Mouse (Mus musculus): ENCODE measurements around the gene Rcor1. TPM values are rescaled to one million over a fixed set of nuclear protein-coding genes. Genes with fewer than 3 reads are reported as not detected.

The Rcor1 gene
- polyA plus RNA-seq, 1 experiment from 2014 or later, result 4.5 TPM

DNA sequence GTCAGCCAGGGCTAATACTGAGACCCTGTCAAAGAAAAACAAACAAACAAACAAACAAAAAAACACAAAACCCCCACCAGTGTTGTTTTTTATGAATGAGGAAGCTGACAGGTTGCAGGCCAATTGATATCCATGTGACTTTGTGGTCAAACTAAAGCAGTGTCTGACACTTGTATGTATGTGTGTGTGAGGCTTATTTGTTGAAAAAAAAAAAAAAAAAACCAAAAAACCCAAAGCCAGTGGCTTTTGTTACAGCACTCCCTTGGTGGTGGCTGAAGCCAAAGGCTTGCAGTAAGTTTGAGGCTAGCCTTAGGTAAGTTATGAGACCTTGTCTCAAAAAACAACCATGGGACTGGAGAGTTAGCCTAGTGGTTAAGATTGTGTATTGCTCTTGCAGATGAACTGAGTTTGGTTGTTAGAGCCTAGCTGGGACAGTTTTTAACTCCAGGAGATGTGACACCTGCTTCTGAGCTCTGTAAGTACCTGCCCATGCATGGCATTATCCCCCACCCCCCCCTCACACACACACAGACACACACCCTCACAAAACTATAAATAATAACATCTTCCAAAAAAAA is 2.9 kb upstream of the Rcor1 start:
- no peak overlapping the region for H3K9ac ChIP-seq (ENCODE audit: low read depth, low read length)
- peaks cover 12% of the 10 kb centered on the region for H3K4me1 ChIP-seq (ENCODE audit: control insufficient read depth, insufficient read depth, low read depth, low read length)
- no peak overlapping the region for H3K27ac ChIP-seq (ENCODE audit: low read depth, low read length)
- no peak for ATAC-seq
- no peaks in the 10 kb centered on the region for H3K9me3 ChIP-seq (ENCODE audit: control insufficient read depth, low read length)
- H3K27me3 ChIP-seq (replicated peaks; ENCODE audit: control insufficient read depth, insufficient read depth, low read length), result no peaks in the 10 kb centered on the region
- no peak overlapping the region for H3K4me2 ChIP-seq (ENCODE audit: low read length)
- H3K4me3 ChIP-seq (ENCODE audit: low read length), result no peak overlapping the region
- H3K36me3 ChIP-seq (ENCODE audit: control insufficient read depth, insufficient read depth, low read length), result no peaks in the 10 kb centered on the region

DNA sequence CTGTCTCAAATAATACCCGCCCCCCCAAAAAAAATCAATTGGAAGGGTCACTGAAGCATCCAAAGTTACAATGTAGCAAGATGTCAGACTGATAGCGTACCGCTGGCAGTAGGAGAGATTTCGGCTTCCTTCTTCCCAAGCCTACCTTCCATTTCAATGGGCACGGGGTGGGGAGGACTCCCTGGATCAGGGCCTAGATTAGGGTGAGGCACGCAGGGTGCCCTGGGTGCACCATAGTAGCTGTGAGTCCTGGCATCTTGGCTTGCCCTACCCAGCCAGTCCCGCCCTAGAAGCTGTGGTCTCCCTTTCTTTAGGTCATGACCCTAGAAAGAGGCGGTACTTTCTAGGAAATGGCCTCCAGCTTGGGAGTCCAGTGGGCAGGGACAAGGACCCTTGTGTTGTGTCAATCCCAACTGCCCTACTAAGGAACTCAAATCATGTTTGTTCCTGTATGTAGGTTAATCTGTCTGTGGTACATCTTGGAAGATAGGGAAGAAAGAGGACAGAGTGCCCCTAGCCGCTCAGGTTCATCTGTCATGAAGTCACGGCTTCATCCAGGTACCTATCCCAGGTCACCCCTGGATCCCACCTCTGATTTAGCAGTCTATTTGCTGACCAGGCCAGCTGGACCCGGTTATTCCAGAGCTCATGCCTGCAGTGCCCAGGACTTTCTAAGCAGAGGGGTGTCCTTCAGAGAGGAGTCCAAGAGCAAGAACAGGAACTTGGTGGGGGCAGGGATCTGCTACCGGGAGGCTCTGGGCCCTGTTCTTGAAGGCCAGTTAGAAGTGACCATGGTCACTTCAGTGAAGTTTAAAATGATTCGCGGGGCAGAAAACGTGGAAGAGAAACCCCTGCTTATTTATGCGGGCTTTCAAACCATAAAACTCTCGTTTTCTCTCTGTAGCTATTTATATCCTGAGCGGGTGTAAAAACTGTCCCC is 1.6 kb upstream of the Rcor1 start:
- Histone ChIP-seq H3K36me3 (ENCODE audit: control insufficient read depth, insufficient read depth, low read length) (no peaks in the 10 kb centered on the region), H3K4me1 (ENCODE audit: control insufficient read depth, insufficient read depth, low read depth, low read length) (peaks cover 15% of the 10 kb centered on the region), H3K9ac (ENCODE audit: low read depth, low read length) (peak overlapping the region; percentile 87), H3K27ac (ENCODE audit: low read depth, low read length) (peak overlapping the region; percentile 99), H3K27me3 (replicated peaks; ENCODE audit: control insufficient read depth, insufficient read depth, low read length) (no peaks in the 10 kb centered on the region), H3K4me2 (ENCODE audit: low read length) (peak overlapping the region; percentile 87), H3K9me3 (ENCODE audit: control insufficient read depth, low read length) (no peaks in the 10 kb centered on the region), H3K4me3 (ENCODE audit: low read length) (peak overlapping the region; percentile 71)
- no peak for ATAC-seq
- WGBS, result 55% methylated on average over 18 of the region's 18 CpGs

DNA sequence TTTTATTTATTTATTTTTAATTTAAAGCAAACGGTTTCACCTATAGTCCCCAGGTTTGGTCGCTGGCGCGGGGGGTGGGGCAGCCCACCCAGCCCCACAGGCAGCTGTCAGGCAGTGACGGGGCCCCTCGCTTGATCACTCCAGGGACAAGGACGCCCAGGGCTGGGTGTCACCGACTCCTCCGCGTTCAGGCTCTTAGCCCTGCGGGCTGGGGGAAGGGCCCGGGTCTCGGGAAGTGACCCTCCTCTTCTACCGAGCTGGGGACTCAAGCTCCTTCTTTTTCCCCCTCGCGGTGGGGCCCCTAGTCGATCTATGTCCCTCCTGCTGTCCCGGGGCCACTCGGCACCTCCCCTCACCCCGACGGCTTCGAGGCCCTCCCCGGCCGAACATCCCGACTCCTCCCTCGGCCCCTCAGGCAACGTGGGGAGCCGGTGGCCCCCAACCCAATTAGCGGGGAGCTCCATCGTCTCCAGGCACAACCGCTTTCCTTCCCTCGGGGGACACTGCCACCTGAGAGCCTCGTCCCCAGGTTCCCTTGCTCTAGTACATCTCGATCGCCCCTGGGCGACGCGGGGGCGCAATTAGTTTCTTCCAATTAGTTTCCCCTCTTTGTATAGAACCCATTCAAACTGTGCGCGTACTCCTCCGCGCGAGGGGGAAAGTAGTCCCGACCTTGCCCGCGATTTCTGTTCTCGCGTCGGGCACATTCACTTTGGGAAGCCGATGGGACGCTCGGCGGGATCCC is 748 bp upstream of the Rcor1 start:
- no peaks in the 10 kb centered on the region for H3K27me3 ChIP-seq (replicated peaks; ENCODE audit: control insufficient read depth, insufficient read depth, low read length)
- no peaks in the 10 kb centered on the region for H3K9me3 ChIP-seq (ENCODE audit: control insufficient read depth, low read length)
- peak; percentile 70 for ATAC-seq
- H3K4me2 ChIP-seq (ENCODE audit: low read length), result peak overlapping the region; percentile 87
- peak overlapping the region; percentile 99 for H3K27ac ChIP-seq (ENCODE audit: low read depth, low read length)
- peak overlapping the region; percentile 87 for H3K9ac ChIP-seq (ENCODE audit: low read depth, low read length)
- H3K4me1 ChIP-seq (ENCODE audit: control insufficient read depth, insufficient read depth, low read depth, low read length), result peaks cover 15% of the 10 kb centered on the region
- H3K36me3 ChIP-seq (ENCODE audit: control insufficient read depth, insufficient read depth, low read length), result 0 out of 2 replicates have a peak, but pooled peaks cover under 1% of the 10 kb centered on the region
- under 1% methylated on average over 54 of the region's 54 CpGs for WGBS
- peak overlapping the region; percentile 71 for H3K4me3 ChIP-seq (ENCODE audit: low read length)

DNA sequence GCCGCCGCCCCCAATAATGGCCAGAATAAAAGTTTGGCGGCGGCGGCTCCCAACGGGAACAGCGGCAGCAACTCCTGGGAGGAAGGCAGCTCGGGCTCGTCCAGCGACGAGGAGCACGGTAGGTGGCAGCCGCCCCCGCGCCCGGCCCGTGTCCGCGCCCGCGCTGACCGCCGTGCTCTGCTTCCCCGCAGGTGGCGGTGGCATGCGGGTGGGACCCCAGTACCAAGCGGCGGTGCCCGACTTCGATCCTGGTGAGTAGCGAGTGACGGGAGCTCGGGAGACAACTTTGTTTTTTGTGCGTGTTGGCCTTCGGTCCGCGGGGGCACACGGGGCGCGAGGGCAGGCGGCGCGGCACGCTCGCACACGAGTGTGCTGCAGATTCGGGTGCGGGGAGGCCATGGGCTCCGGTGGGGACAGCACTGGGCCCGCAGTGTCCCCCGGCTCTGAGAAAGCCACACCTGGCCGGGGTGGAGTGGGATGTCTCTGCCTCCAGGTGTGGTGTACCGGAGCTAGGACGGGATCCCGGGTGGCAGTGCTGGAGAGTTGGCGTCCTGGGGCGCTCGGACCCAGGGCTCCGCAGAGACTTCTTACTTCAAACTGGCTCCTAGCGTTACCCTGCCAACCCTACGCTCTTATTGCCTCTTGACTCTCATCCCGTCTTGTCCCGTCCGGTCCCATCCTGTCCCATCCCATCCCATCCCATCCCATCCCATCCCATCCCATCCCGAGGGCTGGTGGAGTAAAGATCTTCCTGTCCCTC is 800 bp downstream of the Rcor1 start:
- no peak for ATAC-seq
- WGBS, result 0% methylated on average over 43 of the region's 65 CpGs

DNA sequence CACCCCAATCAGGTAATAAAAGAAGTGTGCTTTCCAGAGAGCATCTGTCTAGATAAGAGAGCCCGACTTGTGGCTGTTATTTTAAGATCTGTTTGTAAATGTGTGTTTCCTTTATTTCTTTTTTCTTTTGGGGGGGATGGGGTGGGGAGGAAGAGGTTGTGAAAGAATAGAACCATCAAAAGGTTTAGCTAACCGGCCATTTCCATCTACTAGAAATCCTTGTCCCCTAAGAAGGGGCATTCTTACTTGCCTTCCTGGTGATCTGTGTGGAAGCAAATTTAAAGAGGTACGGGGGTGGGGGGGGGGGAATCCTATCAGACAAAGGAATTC is 1.3 kb downstream of the Rcor1 start:
- Histone ChIP-seq H3K36me3 (ENCODE audit: control insufficient read depth, insufficient read depth, low read length) (peaks cover 2% of the 10 kb centered on the region; the same call in 1 of the 2 replicates), H3K27ac (ENCODE audit: low read depth, low read length) (no peak overlapping the region), H3K27me3 (replicated peaks; ENCODE audit: control insufficient read depth, insufficient read depth, low read length) (no peaks in the 10 kb centered on the region), H3K9me3 (ENCODE audit: control insufficient read depth, low read length) (no peaks in the 10 kb centered on the region), H3K9ac (ENCODE audit: low read depth, low read length) (peak overlapping the region; percentile 84), H3K4me2 (ENCODE audit: low read length) (peak overlapping the region; percentile 97), H3K4me3 (ENCODE audit: low read length) (peak overlapping the region; percentile 71), H3K4me1 (ENCODE audit: control insufficient read depth, insufficient read depth, low read depth, low read length) (peaks cover 15% of the 10 kb centered on the region)
- 4% methylated on average over 3 of the region's 3 CpGs for WGBS
- no peak for ATAC-seq

More for the DNA sequence above, 800 bp downstream of the Rcor1 start:
- Histone ChIP-seq H3K9me3 (ENCODE audit: control insufficient read depth, low read length) (no peaks in the 10 kb centered on the region), H3K4me2 (ENCODE audit: low read length) (peak overlapping the region; percentile 97), H3K27ac (ENCODE audit: low read depth, low read length) (peak overlapping the region; percentile 96), H3K9ac (ENCODE audit: low read depth, low read length) (peak overlapping the region; percentile 84), H3K36me3 (ENCODE audit: control insufficient read depth, insufficient read depth, low read length) (peaks cover 2% of the 10 kb centered on the region; the same call in 1 of the 2 replicates), H3K27me3 (replicated peaks; ENCODE audit: control insufficient read depth, insufficient read depth, low read length) (no peaks in the 10 kb centered on the region), H3K4me3 (ENCODE audit: low read length) (peak overlapping the region; percentile 71), H3K4me1 (ENCODE audit: control insufficient read depth, insufficient read depth, low read depth, low read length) (peaks cover 15% of the 10 kb centered on the region)

DNA sequence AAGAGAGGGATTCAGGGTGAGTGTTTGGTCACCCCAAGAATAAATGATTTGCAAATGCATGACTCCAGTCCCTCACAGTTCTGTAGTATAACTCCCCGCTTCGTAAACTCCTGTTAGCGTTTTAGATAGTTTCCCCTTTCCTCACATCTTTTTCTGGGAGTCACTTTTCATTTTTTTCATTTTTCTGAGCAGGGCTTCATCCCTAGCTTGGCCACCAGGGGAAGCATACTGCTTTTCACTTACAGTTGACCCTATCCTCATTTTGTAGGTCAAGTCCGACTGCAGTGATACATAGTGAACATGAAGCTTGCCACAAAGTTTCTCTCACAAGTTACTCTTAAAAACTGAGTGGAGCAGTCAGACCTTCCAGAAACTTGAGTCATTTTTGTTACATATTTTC is 2.0 kb downstream of the Rcor1 start:
- Histone ChIP-seq H3K9ac (ENCODE audit: low read depth, low read length) (no peak overlapping the region), H3K4me1 (ENCODE audit: control insufficient read depth, insufficient read depth, low read depth, low read length) (peaks cover 15% of the 10 kb centered on the region), H3K36me3 (ENCODE audit: control insufficient read depth, insufficient read depth, low read length) (peaks cover 2% of the 10 kb centered on the region; the same call in 1 of the 2 replicates), H3K9me3 (ENCODE audit: control insufficient read depth, low read length) (no peaks in the 10 kb centered on the region), H3K4me3 (ENCODE audit: low read length) (peak overlapping the region; percentile 71), H3K4me2 (ENCODE audit: low read length) (peak overlapping the region; percentile 97), H3K27me3 (replicated peaks; ENCODE audit: control insufficient read depth, insufficient read depth, low read length) (no peaks in the 10 kb centered on the region), H3K27ac (ENCODE audit: low read depth, low read length) (no peak overlapping the region)
- 42% methylated on average over 4 of the region's 4 CpGs for WGBS
- no peak for ATAC-seq

DNA sequence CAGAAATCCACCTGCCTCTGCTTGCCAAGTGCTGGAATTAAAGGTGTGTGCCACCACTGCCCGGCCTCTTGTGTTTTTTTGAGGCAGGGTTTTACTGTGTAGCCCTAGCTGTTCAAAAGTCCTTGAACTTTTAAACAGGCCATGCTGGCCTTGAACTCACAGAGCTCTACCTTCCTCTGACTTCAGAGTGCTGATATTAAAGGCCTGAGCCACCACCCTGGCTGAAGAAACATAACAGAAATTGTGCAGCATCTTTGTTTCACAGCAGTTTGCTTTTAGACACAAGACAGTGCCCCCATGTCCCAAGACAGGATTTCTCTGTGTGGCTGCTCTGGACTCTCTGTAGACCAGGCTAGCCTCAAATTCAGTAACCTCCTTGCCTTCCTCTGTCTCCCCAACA is 3.2 kb downstream of the Rcor1 start:
- Histone ChIP-seq H3K4me1 (ENCODE audit: control insufficient read depth, insufficient read depth, low read depth, low read length) (peaks cover 15% of the 10 kb centered on the region), H3K9ac (ENCODE audit: low read depth, low read length) (no peak overlapping the region), H3K36me3 (ENCODE audit: control insufficient read depth, insufficient read depth, low read length) (peaks cover 2% of the 10 kb centered on the region; the same call in 1 of the 2 replicates), H3K27me3 (replicated peaks; ENCODE audit: control insufficient read depth, insufficient read depth, low read length) (no peaks in the 10 kb centered on the region), H3K4me3 (ENCODE audit: low read length) (no peak overlapping the region), H3K27ac (ENCODE audit: low read depth, low read length) (no peak overlapping the region), H3K4me2 (ENCODE audit: low read length) (no peak overlapping the region), H3K9me3 (ENCODE audit: control insufficient read depth, low read length) (no peaks in the 10 kb centered on the region)
- 94% methylated on average over 1 of the region's 1 CpGs for WGBS
- no peak for ATAC-seq

DNA sequence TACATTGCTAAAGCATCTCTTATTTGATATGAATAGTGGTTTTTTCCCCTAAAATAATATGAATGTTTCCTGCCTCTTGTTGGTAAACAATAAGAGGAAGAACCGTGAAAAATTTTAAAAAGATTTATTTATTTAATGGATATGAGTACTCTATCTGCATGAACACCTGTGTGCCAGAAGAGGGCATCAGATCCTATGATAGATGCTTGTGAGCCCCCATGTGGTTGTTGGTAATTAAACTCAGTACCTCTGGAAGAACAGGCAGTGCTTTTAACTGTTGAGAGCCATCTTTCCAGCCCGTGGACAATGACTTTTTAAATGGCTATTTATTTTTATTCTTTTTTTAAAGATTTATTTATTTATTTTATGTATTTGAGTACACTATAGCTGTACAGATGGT is 5.7 kb downstream of the Rcor1 start:
- Histone ChIP-seq H3K4me3 (ENCODE audit: low read length) (no peak overlapping the region), H3K9ac (ENCODE audit: low read depth, low read length) (no peak overlapping the region), H3K9me3 (ENCODE audit: control insufficient read depth, low read length) (no peaks in the 10 kb centered on the region), H3K4me2 (ENCODE audit: low read length) (no peak overlapping the region), H3K27me3 (replicated peaks; ENCODE audit: control insufficient read depth, insufficient read depth, low read length) (no peaks in the 10 kb centered on the region), H3K36me3 (ENCODE audit: control insufficient read depth, insufficient read depth, low read length) (peaks cover 2% of the 10 kb centered on the region; the same call in 1 of the 2 replicates), H3K4me1 (ENCODE audit: control insufficient read depth, insufficient read depth, low read depth, low read length) (peaks cover 12% of the 10 kb centered on the region), H3K27ac (ENCODE audit: low read depth, low read length) (no peak overlapping the region)
- no peak for ATAC-seq
- WGBS, result 89% methylated on average over 2 of the region's 2 CpGs
